Mouse (Mus musculus) stomach, postnatal 0 days (tissue): ENCODE results near the gene Ms4a2. TPM values are rescaled to one million over a fixed set of nuclear protein-coding genes. Genes with fewer than 3 reads are reported as not detected.

Experiments
- ATAC-seq: fragments of 200-750 bp; cut with Nextera tagmentation; 2 replicates; pipeline ENCODE4 v1.8.0; 2017; ENCODE audit not compliant: low FRiP score, low TSS enrichment
- DNase-seq: peaks from one replicate; pipeline ENCODE4 v3.0.0-alpha.2; 2016; ENCODE audit warnings: low spot score
- H3K27ac ChIP-seq: fragments of 300-500 bp; sonication (generic); replicated peaks from 2 replicates; pipeline ENCODE4 v1.5.1; 2014; ENCODE audit warnings: mild to moderate bottlenecking, control low read depth
- H3K27me3 ChIP-seq: fragments of 300-500 bp; sonication (generic); 2 replicates; pipeline ENCODE4 v1.6.1; 2014; ENCODE audit warnings: low read length; ENCODE audit not compliant: control insufficient read depth, insufficient read depth
- H3K36me3 ChIP-seq: fragments of 300-500 bp; sonication (generic); 2 replicates; pipeline ENCODE4 v1.6.1; 2014; ENCODE audit warnings: low read length, mixed read lengths; ENCODE audit not compliant: control insufficient read depth, insufficient read depth
- H3K4me1 ChIP-seq: fragments of 300-500 bp; sonication (generic); replicated peaks from 2 replicates; pipeline ENCODE4 v1.6.1; 2014; ENCODE audit warnings: antibody characterized with exemption; ENCODE audit not compliant: control insufficient read depth, insufficient read depth
- H3K4me2 ChIP-seq: fragments of 300-500 bp; sonication (generic); replicated peaks from 2 replicates; pipeline ENCODE4 v1.6.1; 2014; ENCODE audit warnings: low read depth, mild to moderate bottlenecking, control low read depth, moderate library complexity
- H3K4me3 ChIP-seq: fragments of 300-500 bp; sonication (generic); 2 replicates; pipeline ENCODE4 v1.5.1; 2014; ENCODE audit warnings: low read depth, low read length, control low read depth
- H3K9ac ChIP-seq: fragments of 300-500 bp; sonication (generic); 2 replicates; pipeline ENCODE4 v1.6.1; 2014; ENCODE audit warnings: mild to moderate bottlenecking, low read length, control low read depth, mixed read lengths
- H3K9me3 ChIP-seq: fragments of 300-500 bp; sonication (generic); 2 replicates; pipeline ENCODE4 v1.6.1; 2016; ENCODE audit warnings: low read length; ENCODE audit not compliant: control insufficient read depth
- CTCF ChIP-seq: IDR thresholded peaks from 2 replicates; pipeline ENCODE4 v1.5.1; 2016; ENCODE audit warnings: antibody characterized with exemption, low read depth, mild to moderate bottlenecking, moderate library complexity
- EP300 ChIP-seq: optimal IDR thresholded peaks from 2 replicates; pipeline ENCODE3; 2016; ENCODE audit warnings: antibody characterized with exemption
- WGBS: fragments of 180-500 bp; shearing (Covaris S2); extraction: QIAGEN DNeasy Blood & Tissue Kit; methylation state at CpG from one replicate; pipeline ENCODE4 v1.1.7; 2014; 5-methylcytosine and 5-hydroxymethylcytosine counted together
- polyA plus RNA-seq: library from polyadenylated mRNA; unstranded; fragments of >200 nt; fragmentation: Nextera tagmentation; extraction: Ambion mirVana; gene quantifications from 2 replicates; pipeline ENCODE4 v1.2.1, GENCODE M21; 2015

The Ms4a2 gene
- polyA plus RNA-seq, 1 experiment from 2014 or later, result 0.16 TPM

DNA sequence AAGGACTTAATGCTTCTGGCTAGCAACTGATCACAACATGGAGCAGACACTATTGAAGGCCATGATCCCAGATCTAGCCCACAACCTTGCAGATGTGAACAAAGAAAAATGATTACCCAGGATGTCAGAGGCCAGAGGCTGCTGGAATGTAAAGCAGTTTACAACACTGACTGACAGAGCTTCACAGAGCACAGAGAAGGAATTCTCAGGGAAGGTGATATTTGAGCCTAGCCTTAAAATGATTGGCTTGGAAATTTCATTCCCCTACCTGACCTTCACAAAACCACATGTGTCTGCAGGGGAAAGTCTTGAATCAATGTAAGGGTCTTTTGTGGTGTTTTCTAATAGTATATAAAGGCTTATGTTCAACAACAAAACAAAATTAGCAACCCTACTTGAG, 1.3 kb upstream of the Ms4a2 start:
- no peak overlapping the region for H3K4me2 ChIP-seq
- no peaks in the 10 kb centered on the region for H3K9me3 ChIP-seq
- H3K9ac ChIP-seq, result no peak overlapping the region
- H3K27me3 ChIP-seq, result no peaks in the 10 kb centered on the region
- no peaks in the 10 kb centered on the region for H3K36me3 ChIP-seq
- H3K4me3 ChIP-seq, result no peak overlapping the region
- DNase-seq (no peak), ATAC-seq (no peak)
- no peak for TF ChIP-seq CTCF
- TF ChIP-seq EP300, result no peak
- H3K4me1 ChIP-seq, result no peaks in the 10 kb centered on the region
- no peak overlapping the region for H3K27ac ChIP-seq

DNA sequence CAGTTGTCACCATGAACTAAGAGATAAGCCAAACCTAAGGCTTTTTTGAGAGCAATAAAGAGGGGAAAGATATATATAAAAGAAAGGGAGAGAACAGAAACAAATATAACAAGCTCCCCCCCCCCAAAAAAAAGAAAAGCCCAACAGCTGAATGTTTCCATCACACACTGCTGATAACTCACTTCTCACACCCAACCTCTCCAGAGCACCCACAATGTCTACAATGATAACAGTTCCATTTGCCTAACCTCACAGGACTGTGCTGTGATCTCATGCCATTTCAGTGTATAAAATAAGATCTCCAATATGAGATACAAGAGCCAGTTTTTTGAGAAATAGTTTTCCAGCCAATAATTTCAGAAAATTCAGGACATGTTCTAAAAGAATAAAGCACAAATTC, 5.5 kb downstream of the Ms4a2 start:
- no peaks in the 10 kb centered on the region for H3K9me3 ChIP-seq
- H3K27me3 ChIP-seq, result no peaks in the 10 kb centered on the region
- TF ChIP-seq EP300 (no peak), CTCF (no peak)
- H3K36me3 ChIP-seq, result no peaks in the 10 kb centered on the region
- no peak overlapping the region for H3K27ac ChIP-seq
- H3K4me2 ChIP-seq, result no peak overlapping the region
- no peak for DNase-seq
- H3K9ac ChIP-seq, result no peak overlapping the region
- no peak overlapping the region for H3K4me3 ChIP-seq
- ATAC-seq, result no peak
- no peaks in the 10 kb centered on the region for H3K4me1 ChIP-seq

DNA sequence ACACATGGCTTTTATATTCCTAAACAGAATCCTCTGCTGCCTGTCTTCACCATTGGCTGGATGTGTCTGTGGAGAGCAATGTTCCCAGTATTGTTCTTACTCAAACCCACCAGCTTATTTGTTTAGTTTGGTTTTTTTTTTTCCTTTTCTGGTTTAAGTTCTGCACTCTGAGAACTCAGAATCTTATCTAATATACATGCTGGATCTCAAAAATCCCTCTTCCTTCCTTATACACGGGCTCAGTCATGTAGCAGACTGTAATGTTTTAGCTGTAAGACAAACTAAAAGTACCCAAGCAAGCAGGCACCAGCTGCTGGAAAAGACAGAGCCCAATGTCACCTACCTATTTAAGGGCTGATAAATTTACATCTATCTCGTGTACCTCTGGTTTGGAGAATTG, 8.7 kb downstream of the Ms4a2 start:
- no peak overlapping the region for H3K9ac ChIP-seq
- 52% methylated on average over 2 of the region's 2 CpGs for WGBS
- H3K4me1 ChIP-seq, result no peaks in the 10 kb centered on the region
- H3K27ac ChIP-seq, result no peak overlapping the region
- no peak overlapping the region for H3K4me2 ChIP-seq
- ATAC-seq (no peak), DNase-seq (no peak)
- H3K36me3 ChIP-seq, result no peaks in the 10 kb centered on the region
- no peaks in the 10 kb centered on the region for H3K27me3 ChIP-seq
- no peak overlapping the region for H3K4me3 ChIP-seq
- TF ChIP-seq EP300 (no peak), CTCF (no peak)
- no peaks in the 10 kb centered on the region for H3K9me3 ChIP-seq

DNA sequence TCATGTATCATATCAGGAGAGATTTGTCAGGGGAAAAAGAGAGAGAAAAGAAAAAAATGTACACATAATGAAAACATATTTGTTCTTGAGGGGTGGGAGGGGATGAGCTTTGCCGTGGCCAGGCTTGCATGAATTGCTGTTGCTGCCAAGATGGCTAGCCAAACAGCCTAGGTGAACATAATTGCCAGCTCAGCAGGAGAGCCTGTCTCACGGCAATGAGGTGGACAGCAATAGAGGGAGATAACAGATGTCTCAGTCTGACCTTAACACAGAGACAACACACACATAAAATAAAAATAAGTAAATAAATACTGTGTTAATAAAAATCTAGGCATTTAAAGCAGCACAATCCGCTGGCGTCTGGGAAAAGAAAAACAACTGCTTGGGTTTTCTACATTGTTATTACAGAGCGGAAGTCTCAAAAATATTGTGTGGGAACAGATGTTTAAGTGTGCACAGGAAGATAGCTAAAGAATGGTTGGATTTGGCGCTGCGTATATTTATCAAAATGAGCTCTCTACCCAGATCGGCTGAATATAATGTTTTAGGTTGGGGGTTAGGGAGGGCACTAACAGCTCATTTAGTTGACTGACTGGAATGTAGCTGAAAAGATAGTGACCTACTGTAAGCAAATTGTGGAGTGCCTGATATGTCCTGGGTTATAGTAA, 9.6 kb downstream of the Ms4a2 start:
- Histone ChIP-seq H3K27ac (no peak overlapping the region), H3K9me3 (no peaks in the 10 kb centered on the region), H3K4me2 (no peak overlapping the region), H3K9ac (no peak overlapping the region), H3K36me3 (no peaks in the 10 kb centered on the region), H3K4me1 (no peaks in the 10 kb centered on the region), H3K4me3 (no peak overlapping the region), H3K27me3 (no peaks in the 10 kb centered on the region)
- DNase-seq, result no peak
- TF ChIP-seq CTCF (no peak), EP300 (no peak)
- ATAC-seq, result no peak
- WGBS, result 44% methylated on average over 8 of the region's 8 CpGs

DNA sequence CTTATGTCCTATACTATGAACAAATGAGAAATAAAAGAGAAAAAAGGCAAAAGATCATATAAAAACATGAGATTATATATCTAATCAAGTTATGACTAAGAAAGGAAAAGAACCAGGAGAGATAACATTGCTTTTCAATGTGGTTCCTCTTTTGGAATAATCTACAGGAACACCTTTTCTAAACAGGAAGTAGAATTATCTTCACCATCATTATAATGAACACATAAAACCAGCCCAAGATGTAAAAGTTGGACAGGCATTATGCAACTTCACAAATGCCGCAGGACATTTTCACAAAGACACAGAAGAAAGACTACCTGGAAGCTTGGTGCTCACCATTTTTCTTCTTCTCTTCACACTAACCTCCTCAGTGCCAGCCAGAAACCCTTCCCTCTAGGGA, 10.4 kb downstream of the Ms4a2 start:
- no peak overlapping the region for H3K27ac ChIP-seq
- 91% methylated on average over 1 of the region's 1 CpGs for WGBS
- no peak overlapping the region for H3K9ac ChIP-seq
- H3K9me3 ChIP-seq, result no peaks in the 10 kb centered on the region
- no peaks in the 10 kb centered on the region for H3K4me1 ChIP-seq
- no peak overlapping the region for H3K4me2 ChIP-seq
- DNase-seq (no peak), ATAC-seq (no peak)
- H3K27me3 ChIP-seq, result no peaks in the 10 kb centered on the region
- TF ChIP-seq EP300, result no peak
- TF ChIP-seq CTCF, result no peak
- no peak overlapping the region for H3K4me3 ChIP-seq
- H3K36me3 ChIP-seq, result no peaks in the 10 kb centered on the region

DNA sequence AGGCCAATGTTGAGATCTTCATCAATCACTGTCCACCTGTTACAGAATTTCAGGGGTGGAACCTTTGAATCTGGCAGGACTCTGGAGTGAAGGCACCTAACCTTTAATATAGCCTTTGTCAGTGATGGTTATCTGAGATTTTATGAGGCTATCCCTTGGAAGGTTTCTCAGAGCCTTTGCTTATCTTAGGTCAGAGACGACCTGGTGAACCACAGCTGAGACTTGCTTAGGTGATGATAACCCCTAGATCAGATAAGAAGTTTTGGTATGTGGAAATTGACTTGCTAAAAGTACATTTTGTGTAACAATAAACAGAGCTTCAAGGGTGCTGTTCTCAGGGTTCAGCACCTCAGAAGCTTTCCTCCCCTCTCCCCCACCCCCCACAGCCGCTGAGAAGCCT, 11.2 kb downstream of the Ms4a2 start:
- no peaks in the 10 kb centered on the region for H3K4me1 ChIP-seq
- H3K9ac ChIP-seq, result no peak overlapping the region
- ATAC-seq, result no peak
- H3K27ac ChIP-seq, result no peak overlapping the region
- no peak overlapping the region for H3K4me2 ChIP-seq
- no peaks in the 10 kb centered on the region for H3K27me3 ChIP-seq
- no peak for DNase-seq
- TF ChIP-seq CTCF, result no peak
- TF ChIP-seq EP300, result no peak
- WGBS, result 42% methylated on average over 2 of the region's 2 CpGs
- no peaks in the 10 kb centered on the region for H3K36me3 ChIP-seq
- no peaks in the 10 kb centered on the region for H3K9me3 ChIP-seq
- no peak overlapping the region for H3K4me3 ChIP-seq
